Mouse (Mus musculus): Measurements from ENCODE around the gene Naa80.

- TF ChIP-seq CTCF (IDR thresholded peaks at IDR 0.05; ENCODE audit: extremely low read depth, insufficient read length, insufficient replicate concordance, low read depth, low read length) = peak; percentile 62; the same call in 1 of the 2 replicates
- no peak; the same call in 1 of the 2 replicates for TF ChIP-seq POLR2A (IDR thresholded peaks at IDR 0.05; ENCODE audit: low read depth, low read length)
Observed at GRCm38 (mm10) chr9:107626844-107627277, 48.2 kb downstream of the Naa80 start.

Data from small intestine, adult 2 months (tissue).